Mouse (Mus musculus): ENCODE measurements at regions not wholly inside any gene's neighbourhood (a gene's known extent, or its start where the extent isn't known, plus 50 kb on each side); places are given as distances from the start of the nearest gene placed in this dataset.

- Histone ChIP-seq H3K4me1 (peaks cover 16% of the 10 kb centered on the region), H3K4me3 (no peak overlapping the region), H3K9ac (no peak overlapping the region), H3K9me3 (replicated peaks) (no peaks in the 10 kb centered on the region), H3K27me3 (peaks cover 4% of the 10 kb centered on the region; the same call in 1 of the 2 replicates), H3K4me2 (replicated peaks) (no peak overlapping the region), H3K27ac (no peak overlapping the region), H3K36me3 (no peaks in the 10 kb centered on the region)
- 71% methylated on average over 4 of the region's 4 CpGs for WGBS
- no peak for ATAC-seq (ENCODE audit: low FRiP score)
Measured at GRCm38 (mm10) chr8:125367374-125367773, 202.2 kb downstream of the Sipa1l2 start.

- Histone ChIP-seq H3K27ac (no peak overlapping the region), H3K9ac (no peak overlapping the region), H3K27me3 (peaks cover 4% of the 10 kb centered on the region; the same call in 1 of the 2 replicates), H3K36me3 (no peaks in the 10 kb centered on the region), H3K4me1 (peaks cover 12% of the 10 kb centered on the region), H3K9me3 (replicated peaks) (peaks cover 4% of the 10 kb centered on the region), H3K4me2 (replicated peaks) (no peak overlapping the region), H3K4me3 (no peak overlapping the region)
- 94% methylated on average over 5 of the region's 5 CpGs for WGBS
- no peak for ATAC-seq (ENCODE audit: low FRiP score)
Measured at GRCm38 (mm10) chr8:125365004-125365403, 204.6 kb downstream of the Sipa1l2 start.

- H3K4me2 ChIP-seq (replicated peaks), result no peak overlapping the region
- no peak overlapping the region for H3K27ac ChIP-seq
- ATAC-seq (ENCODE audit: low FRiP score), result no peak
- H3K9ac ChIP-seq, result no peak overlapping the region
- H3K36me3 ChIP-seq, result no peaks in the 10 kb centered on the region
- H3K27me3 ChIP-seq, result peaks cover 10% of the 10 kb centered on the region; the same call in 1 of the 2 replicates
- WGBS, result 91% methylated on average over 2 of the region's 2 CpGs
- H3K4me1 ChIP-seq, result peaks cover 16% of the 10 kb centered on the region
- peaks cover 10% of the 10 kb centered on the region for H3K9me3 ChIP-seq (replicated peaks)
- H3K4me3 ChIP-seq, result no peak overlapping the region
Measured at GRCm38 (mm10) chr8:125359456-125359855, 210.2 kb downstream of the Sipa1l2 start.

GRCm38 (mm10) chr8:125357759-125358158 lies 211.8 kb downstream of the Sipa1l2 start:
- ATAC-seq (ENCODE audit: low FRiP score), result no peak
- Histone ChIP-seq H3K36me3 (no peaks in the 10 kb centered on the region), H3K27me3 (peaks cover 10% of the 10 kb centered on the region; the same call in 1 of the 2 replicates), H3K4me1 (peaks cover 16% of the 10 kb centered on the region), H3K27ac (no peak overlapping the region), H3K4me3 (no peak overlapping the region), H3K4me2 (replicated peaks) (no peak overlapping the region), H3K9me3 (replicated peaks) (peaks cover 10% of the 10 kb centered on the region), H3K9ac (no peak overlapping the region)
- WGBS, result 89% methylated on average over 3 of the region's 3 CpGs

GRCm38 (mm10) chr8:125355059-125355509 lies 214.5 kb downstream of the Sipa1l2 start:
- Histone ChIP-seq H3K4me3 (no peak overlapping the region), H3K27me3 (peaks cover 24% of the 10 kb centered on the region), H3K9ac (no peak overlapping the region), H3K4me1 (peaks cover 19% of the 10 kb centered on the region), H3K4me2 (replicated peaks) (no peak overlapping the region), H3K36me3 (no peaks in the 10 kb centered on the region), H3K9me3 (replicated peaks) (peaks cover 7% of the 10 kb centered on the region), H3K27ac (peak overlapping the region; percentile 31; the same call in 1 of the 2 replicates)
- ATAC-seq (ENCODE audit: low FRiP score), result 0 out of 2 replicates have a peak, but pooled peaks have one; percentile 13
- whole genome bisulfite sequencing, result 63% methylated on average over 7 of the region's 7 CpGs

- no peaks in the 10 kb centered on the region for H3K36me3 ChIP-seq
- H3K9ac ChIP-seq, result no peak overlapping the region
- no peak overlapping the region for H3K4me2 ChIP-seq (replicated peaks)
- ATAC-seq (ENCODE audit: low FRiP score), result no peak
- 28% methylated on average over 3 of the region's 3 CpGs for WGBS
- no peak overlapping the region for H3K27ac ChIP-seq
- H3K4me1 ChIP-seq, result peaks cover 37% of the 10 kb centered on the region
- H3K9me3 ChIP-seq (replicated peaks), result no peaks in the 10 kb centered on the region
- peaks cover 31% of the 10 kb centered on the region for H3K27me3 ChIP-seq
- no peak overlapping the region for H3K4me3 ChIP-seq
Measured at GRCm38 (mm10) chr8:125352276-125352675, 217.3 kb downstream of the Sipa1l2 start.

GRCm38 (mm10) chr8:125351486-125352032 lies 218.0 kb downstream of the Sipa1l2 start:
- Histone ChIP-seq H3K9ac (no peak overlapping the region), H3K27ac (no peak overlapping the region), H3K4me3 (no peak overlapping the region), H3K36me3 (no peaks in the 10 kb centered on the region), H3K4me2 (replicated peaks) (no peak overlapping the region), H3K27me3 (peaks cover 34% of the 10 kb centered on the region), H3K9me3 (replicated peaks) (no peaks in the 10 kb centered on the region), H3K4me1 (peaks cover 37% of the 10 kb centered on the region)
- 74% methylated on average over 8 of the region's 8 CpGs for WGBS
- no peak for ATAC-seq (ENCODE audit: low FRiP score)

- H3K36me3 ChIP-seq, result no peaks in the 10 kb centered on the region
- H3K4me3 ChIP-seq, result no peak overlapping the region
- no peaks in the 10 kb centered on the region for H3K9me3 ChIP-seq (replicated peaks)
- WGBS, result 28% methylated on average over 7 of the region's 7 CpGs
- no peak overlapping the region for H3K9ac ChIP-seq
- no peak overlapping the region for H3K27ac ChIP-seq
- peaks cover 35% of the 10 kb centered on the region for H3K27me3 ChIP-seq
- H3K4me1 ChIP-seq, result peaks cover 22% of the 10 kb centered on the region
- ATAC-seq (ENCODE audit: low FRiP score), result peak; percentile 88
- no peak overlapping the region for H3K4me2 ChIP-seq (replicated peaks)
Measured at GRCm38 (mm10) chr8:125349290-125350025, 220.2 kb downstream of the Sipa1l2 start.

GRCm38 (mm10) chr8:125346182-125346581 lies 223.4 kb downstream of the Sipa1l2 start:
- no peak overlapping the region for H3K4me2 ChIP-seq (replicated peaks)
- no peak overlapping the region for H3K27ac ChIP-seq
- no peaks in the 10 kb centered on the region for H3K9me3 ChIP-seq (replicated peaks)
- WGBS, result 74% methylated on average over 8 of the region's 8 CpGs
- H3K4me1 ChIP-seq, result peaks cover 27% of the 10 kb centered on the region
- H3K9ac ChIP-seq, result no peak overlapping the region
- no peak for ATAC-seq (ENCODE audit: low FRiP score)
- H3K36me3 ChIP-seq, result no peaks in the 10 kb centered on the region
- H3K27me3 ChIP-seq, result peaks cover 42% of the 10 kb centered on the region
- H3K4me3 ChIP-seq, result no peak overlapping the region

- Histone ChIP-seq H3K4me2 (replicated peaks) (no peak overlapping the region), H3K4me3 (no peak overlapping the region), H3K36me3 (no peaks in the 10 kb centered on the region), H3K9me3 (replicated peaks) (no peaks in the 10 kb centered on the region), H3K27me3 (peaks cover 41% of the 10 kb centered on the region), H3K9ac (no peak overlapping the region), H3K4me1 (peaks cover 27% of the 10 kb centered on the region), H3K27ac (no peak overlapping the region)
- WGBS, result 90% methylated on average over 10 of the region's 10 CpGs
- ATAC-seq (ENCODE audit: low FRiP score), result no peak
Measured at GRCm38 (mm10) chr8:125345571-125345970, 224.0 kb downstream of the Sipa1l2 start.

GRCm38 (mm10) chr8:125343867-125344266 lies 225.7 kb downstream of the Sipa1l2 start:
- Histone ChIP-seq H3K27ac (no peak overlapping the region), H3K4me1 (peaks cover 18% of the 10 kb centered on the region), H3K27me3 (peaks cover 49% of the 10 kb centered on the region), H3K9me3 (replicated peaks) (no peaks in the 10 kb centered on the region), H3K4me3 (no peak overlapping the region), H3K4me2 (replicated peaks) (no peak overlapping the region), H3K36me3 (no peaks in the 10 kb centered on the region), H3K9ac (no peak overlapping the region)
- no peak for ATAC-seq (ENCODE audit: low FRiP score)
- WGBS, result 54% methylated on average over 9 of the region's 9 CpGs

GRCm38 (mm10) chr8:125342521-125342920 lies 227.1 kb downstream of the Sipa1l2 start:
- no peak overlapping the region for H3K27ac ChIP-seq
- peaks cover 15% of the 10 kb centered on the region for H3K4me1 ChIP-seq
- no peak overlapping the region for H3K4me2 ChIP-seq (replicated peaks)
- peaks cover 52% of the 10 kb centered on the region for H3K27me3 ChIP-seq
- WGBS, result 69% methylated on average over 9 of the region's 9 CpGs
- no peaks in the 10 kb centered on the region for H3K9me3 ChIP-seq (replicated peaks)
- no peak for ATAC-seq (ENCODE audit: low FRiP score)
- no peaks in the 10 kb centered on the region for H3K36me3 ChIP-seq
- H3K4me3 ChIP-seq, result no peak overlapping the region
- H3K9ac ChIP-seq, result no peak overlapping the region

- peaks cover 47% of the 10 kb centered on the region for H3K27me3 ChIP-seq
- no peak for ATAC-seq (ENCODE audit: low FRiP score)
- H3K9ac ChIP-seq, result no peak overlapping the region
- no peak overlapping the region for H3K4me2 ChIP-seq (replicated peaks)
- no peak overlapping the region for H3K27ac ChIP-seq
- peaks cover 24% of the 10 kb centered on the region for H3K4me1 ChIP-seq
- no peaks in the 10 kb centered on the region for H3K9me3 ChIP-seq (replicated peaks)
- 89% methylated on average over 4 of the region's 4 CpGs for WGBS
- no peak overlapping the region for H3K4me3 ChIP-seq
- no peaks in the 10 kb centered on the region for H3K36me3 ChIP-seq
Measured at GRCm38 (mm10) chr8:125341606-125342005, 228.0 kb downstream of the Sipa1l2 start.

All from hindbrain, embryonic 12.5 days (tissue).